Mouse (Mus musculus) limb, embryonic 15.5 days (tissue): ENCODE data around the gene Tmem14a. TPM values are rescaled to one million over a fixed set of nuclear protein-coding genes. Genes with fewer than 3 reads are reported as not detected.

Source experiments
- ATAC-seq: fragments of 200-750 bp; cut with Nextera tagmentation; 2 replicates; pipeline ENCODE4 v1.8.0; 2017; ENCODE audit warnings: low read depth, moderate TSS enrichment; ENCODE audit not compliant: insufficient number of reproducible peaks, low FRiP score, low TSS enrichment
- H3K27ac ChIP-seq: fragments of 300-500 bp; sonication (generic); 2 replicates; pipeline ENCODE4 v1.5.1; 2015; ENCODE audit warnings: moderate library complexity, mild to moderate bottlenecking, inconsistent platforms
- H3K27me3 ChIP-seq: fragments of 300-500 bp; sonication (generic); 2 replicates; pipeline ENCODE4 v1.6.1; 2015; ENCODE audit warnings: inconsistent platforms
- H3K36me3 ChIP-seq: fragments of 300-500 bp; sonication (generic); 2 replicates; pipeline ENCODE4 v1.6.1; 2015; ENCODE audit warnings: inconsistent platforms
- H3K4me1 ChIP-seq: fragments of 300-500 bp; sonication (generic); 2 replicates; pipeline ENCODE4 v1.6.1; 2015; ENCODE audit warnings: inconsistent platforms
- H3K4me2 ChIP-seq: fragments of 300-500 bp; sonication (generic); 2 replicates; pipeline ENCODE4 v1.6.1; 2015; ENCODE audit warnings: mild to moderate bottlenecking, inconsistent platforms
- H3K4me3 ChIP-seq: fragments of 300-500 bp; sonication (generic); 2 replicates; pipeline ENCODE4 v1.5.1; 2015; ENCODE audit warnings: mild to moderate bottlenecking, inconsistent platforms
- H3K9ac ChIP-seq: fragments of 300-500 bp; sonication (generic); 2 replicates; pipeline ENCODE4 v1.6.1; 2015; ENCODE audit warnings: inconsistent platforms
- H3K9me3 ChIP-seq: fragments of 300-500 bp; sonication (generic); 2 replicates; pipeline ENCODE4 v1.6.1; 2016; ENCODE audit warnings: inconsistent platforms
- WGBS: fragments of 180-500 bp; shearing (Covaris S2); methylation state at CpG from one replicate; pipeline ENCODE4 v1.1.7; 2015; 5-methylcytosine and 5-hydroxymethylcytosine counted together
- polyA plus RNA-seq: library from polyadenylated mRNA; unstranded; fragments of >200 nt; fragmentation: Nextera tagmentation; extraction: Ambion mirVana; gene quantifications from 2 replicates; pipeline ENCODE4 v1.2.1, GENCODE M21; 2015

The Tmem14a gene
- polyA plus RNA-seq, 1 experiment from 2014 or later, result 11.6 TPM

- no peak for ATAC-seq
- Histone ChIP-seq H3K4me2 (no peak within 1 kb of the TSS), H3K36me3 (no peaks in the 10 kb centered on the region), H3K9ac (no peak within 1 kb of the TSS), H3K4me1 (no peaks in the 10 kb centered on the region), H3K27ac (no peak within 1 kb of the TSS), H3K27me3 (no peaks in the 10 kb centered on the region), H3K9me3 (no peaks in the 10 kb centered on the region), H3K4me3 (no peak within 1 kb of the TSS)
- 83% methylated on average over 8 of the region's 8 CpGs for WGBS
Measured at GRCm38 (mm10) chr1:21239911-21240898, 21.8 kb downstream of the Tmem14a start, which contains the start of gene Gsta3. TSS of gene Gsta3 (plus strand) at chr1:21240589.

- Histone ChIP-seq H3K27ac (no peak overlapping the region), H3K36me3 (no peaks in the 10 kb centered on the region), H3K4me1 (no peaks in the 10 kb centered on the region), H3K9me3 (no peaks in the 10 kb centered on the region), H3K4me3 (no peak overlapping the region), H3K9ac (no peak overlapping the region), H3K4me2 (no peak overlapping the region), H3K27me3 (no peaks in the 10 kb centered on the region)
- ATAC-seq, result no peak
- WGBS, result 81% methylated on average over 1 of the region's 1 CpGs
Measured at GRCm38 (mm10) chr1:21241096-21241495, 22.7 kb downstream of the Tmem14a start.

- WGBS, result 66% methylated on average over 4 of the region's 4 CpGs
- Histone ChIP-seq H3K36me3 (no peaks in the 10 kb centered on the region), H3K4me1 (no peaks in the 10 kb centered on the region), H3K9ac (no peak overlapping the region), H3K27me3 (no peaks in the 10 kb centered on the region), H3K4me2 (no peak overlapping the region), H3K9me3 (no peaks in the 10 kb centered on the region), H3K4me3 (no peak overlapping the region), H3K27ac (no peak overlapping the region)
- no peak for ATAC-seq
Measured at GRCm38 (mm10) chr1:21244290-21244960, 26.1 kb downstream of the Tmem14a start.

GRCm38 (mm10) chr1:21246136-21246535, 27.8 kb downstream of the Tmem14a start:
- no peaks in the 10 kb centered on the region for H3K27me3 ChIP-seq
- no peaks in the 10 kb centered on the region for H3K36me3 ChIP-seq
- H3K27ac ChIP-seq, result no peak overlapping the region
- H3K9ac ChIP-seq, result no peak overlapping the region
- H3K4me1 ChIP-seq, result no peaks in the 10 kb centered on the region
- H3K4me3 ChIP-seq, result no peak overlapping the region
- no peaks in the 10 kb centered on the region for H3K9me3 ChIP-seq
- no peak for ATAC-seq
- H3K4me2 ChIP-seq, result no peak overlapping the region
- 73% methylated on average over 3 of the region's 3 CpGs for WGBS

- no peak for ATAC-seq
- H3K4me1 ChIP-seq, result no peaks in the 10 kb centered on the region
- H3K27ac ChIP-seq, result no peak overlapping the region
- no peaks in the 10 kb centered on the region for H3K9me3 ChIP-seq
- no peak overlapping the region for H3K9ac ChIP-seq
- no peaks in the 10 kb centered on the region for H3K36me3 ChIP-seq
- no peak overlapping the region for H3K4me2 ChIP-seq
- no peak overlapping the region for H3K4me3 ChIP-seq
- H3K27me3 ChIP-seq, result no peaks in the 10 kb centered on the region
Measured at GRCm38 (mm10) chr1:21247896-21248295, 29.5 kb downstream of the Tmem14a start.

- no peak for ATAC-seq
- Histone ChIP-seq H3K9ac (no peak overlapping the region), H3K4me1 (no peaks in the 10 kb centered on the region), H3K4me3 (no peak overlapping the region), H3K27ac (no peak overlapping the region), H3K27me3 (no peaks in the 10 kb centered on the region), H3K9me3 (no peaks in the 10 kb centered on the region), H3K4me2 (no peak overlapping the region), H3K36me3 (no peaks in the 10 kb centered on the region)
- 88% methylated on average over 9 of the region's 9 CpGs for WGBS
Measured at GRCm38 (mm10) chr1:21248560-21249390, 30.4 kb downstream of the Tmem14a start.

- Histone ChIP-seq H3K9ac (no peak overlapping the region), H3K27me3 (no peaks in the 10 kb centered on the region), H3K4me2 (no peak overlapping the region), H3K36me3 (no peaks in the 10 kb centered on the region), H3K27ac (no peak overlapping the region), H3K4me1 (0 out of 2 replicates have a peak, but pooled peaks cover 5% of the 10 kb centered on the region), H3K9me3 (no peaks in the 10 kb centered on the region), H3K4me3 (no peak overlapping the region)
- ATAC-seq, result no peak
- WGBS, result 70% methylated on average over 6 of the region's 6 CpGs
Measured at GRCm38 (mm10) chr1:21251661-21252060, 33.3 kb downstream of the Tmem14a start.

- Histone ChIP-seq H3K9me3 (no peaks in the 10 kb centered on the region), H3K36me3 (no peaks in the 10 kb centered on the region), H3K9ac (no peak overlapping the region), H3K27me3 (no peaks in the 10 kb centered on the region), H3K4me2 (no peak overlapping the region), H3K4me3 (no peak overlapping the region), H3K27ac (no peak overlapping the region), H3K4me1 (0 out of 2 replicates have a peak, but pooled peaks cover 6% of the 10 kb centered on the region)
- WGBS, result 81% methylated on average over 10 of the region's 10 CpGs
- ATAC-seq, result no peak
Measured at GRCm38 (mm10) chr1:21252566-21253302, 34.4 kb downstream of the Tmem14a start.

- no peak overlapping the region for H3K27ac ChIP-seq
- no peak overlapping the region for H3K9ac ChIP-seq
- no peak for ATAC-seq
- H3K4me1 ChIP-seq, result 0 out of 2 replicates have a peak, but pooled peaks cover 6% of the 10 kb centered on the region
- no peaks in the 10 kb centered on the region for H3K36me3 ChIP-seq
- H3K9me3 ChIP-seq, result no peaks in the 10 kb centered on the region
- no peaks in the 10 kb centered on the region for H3K27me3 ChIP-seq
- H3K4me3 ChIP-seq, result no peak overlapping the region
- 72% methylated on average over 1 of the region's 1 CpGs for WGBS
- no peak overlapping the region for H3K4me2 ChIP-seq
Measured at GRCm38 (mm10) chr1:21253303-21253650, 34.9 kb downstream of the Tmem14a start.

- Histone ChIP-seq H3K27me3 (no peaks in the 10 kb centered on the region), H3K27ac (no peak overlapping the region), H3K36me3 (no peaks in the 10 kb centered on the region), H3K4me2 (no peak overlapping the region), H3K4me1 (0 out of 2 replicates have a peak, but pooled peaks cover 6% of the 10 kb centered on the region), H3K9me3 (no peaks in the 10 kb centered on the region), H3K9ac (no peak overlapping the region), H3K4me3 (no peak overlapping the region)
- no peak for ATAC-seq
- 80% methylated on average over 4 of the region's 4 CpGs for WGBS
Measured at GRCm38 (mm10) chr1:21253856-21254255, 35.5 kb downstream of the Tmem14a start.
